Mouse (Mus musculus) stomach, postnatal 0 days (tissue): ENCODE measurements around the gene Rxra.

ENCODE experiments used
- CTCF ChIP-seq: IDR thresholded peaks from 2 replicates; pipeline ENCODE4 v1.5.1; 2016; ENCODE audit warnings: antibody characterized with exemption, low read depth, mild to moderate bottlenecking, moderate library complexity
- EP300 ChIP-seq: optimal IDR thresholded peaks from 2 replicates; pipeline ENCODE3; 2016; ENCODE audit warnings: antibody characterized with exemption

GRCm38 (mm10) chr2:27704641-27705040 is 28.4 kb downstream of the Rxra start:
- TF ChIP-seq CTCF (no peak), EP300 (no peak)
